Mouse (Mus musculus) liver, embryonic 12.5 days (tissue): ENCODE data around the gene Abcc2. TPM values are rescaled to one million over a fixed set of nuclear protein-coding genes. Genes with fewer than 3 reads are reported as not detected.
A peak's percentile ranks its signal among the peaks of the same experiment; 100 is the strongest.

Experiments
- ATAC-seq: fragments of 200-750 bp; cut with Nextera tagmentation; 2 replicates; pipeline ENCODE4 v1.8.0; 2017; ENCODE audit warnings: moderate number of reproducible peaks, mild to moderate bottlenecking, moderate library complexity
- H3K27ac ChIP-seq: fragments of 300-500 bp; sonication (generic); 2 replicates; pipeline ENCODE4 v1.5.1; 2016; ENCODE audit warnings: mild to moderate bottlenecking
- H3K27me3 ChIP-seq: fragments of 300-500 bp; sonication (generic); replicated peaks from 2 replicates; pipeline ENCODE4 v1.6.1; 2016; ENCODE audit warnings: mild to moderate bottlenecking, moderate library complexity
- H3K36me3 ChIP-seq: fragments of 300-500 bp; sonication (generic); 2 replicates; pipeline ENCODE4 v1.6.1; 2016; ENCODE audit warnings: mild to moderate bottlenecking, moderate library complexity
- H3K4me1 ChIP-seq: fragments of 300-500 bp; sonication (generic); 2 replicates; pipeline ENCODE4 v1.6.1; 2016
- H3K4me2 ChIP-seq: fragments of 300-500 bp; sonication (generic); 2 replicates; pipeline ENCODE4 v1.6.1; 2016; ENCODE audit warnings: mild to moderate bottlenecking, moderate library complexity
- H3K4me3 ChIP-seq: fragments of 300-500 bp; sonication (generic); 2 replicates; pipeline ENCODE4 v1.5.1; 2016; ENCODE audit warnings: mild to moderate bottlenecking, moderate library complexity
- H3K9ac ChIP-seq: fragments of 300-500 bp; sonication (generic); 2 replicates; pipeline ENCODE4 v1.6.1; 2016; ENCODE audit warnings: mild to moderate bottlenecking, moderate library complexity
- H3K9me3 ChIP-seq: fragments of 300-500 bp; sonication (generic); replicated peaks from 2 replicates; pipeline ENCODE4 v1.6.1; 2016; ENCODE audit warnings: mild to moderate bottlenecking, moderate library complexity
- WGBS: fragments of 180-500 bp; shearing (Covaris S2); methylation state at CpG from one replicate; pipeline ENCODE4 v1.1.7; 2016; ENCODE audit not compliant: insufficient replicate concordance; 5-methylcytosine and 5-hydroxymethylcytosine counted together
- polyA plus RNA-seq: library from polyadenylated mRNA; unstranded; fragments of >200 nt; fragmentation: Nextera tagmentation; extraction: Ambion mirVana; gene quantifications from 2 replicates; pipeline ENCODE4 v1.2.1, GENCODE M21; 2016

Gene Abcc2
- polyA plus RNA-seq, 1 experiment from 2014 or later: 8.8 TPM

GRCm38 (mm10) chr19:43786249-43787026 is 4.4 kb downstream of the Abcc2 start:
- WGBS: 53% methylated on average over 13 of the region's 13 CpGs
- H3K27ac ChIP-seq: no peak overlapping the region
- peaks cover 4% of the 10 kb centered on the region; the same call in 1 of the 2 replicates for H3K4me1 ChIP-seq
- no peak overlapping the region for H3K4me3 ChIP-seq
- H3K9me3 ChIP-seq: no peaks in the 10 kb centered on the region
- no peak for ATAC-seq
- H3K36me3 ChIP-seq: no peaks in the 10 kb centered on the region
- no peak overlapping the region for H3K9ac ChIP-seq
- H3K4me2 ChIP-seq: peak overlapping the region; percentile 32; the same call in 1 of the 2 replicates
- H3K27me3 ChIP-seq: no peaks in the 10 kb centered on the region

- WGBS: 77% methylated on average over 7 of the region's 7 CpGs
- no peak overlapping the region for H3K27ac ChIP-seq
- H3K4me2 ChIP-seq: no peak overlapping the region
- H3K9me3 ChIP-seq: no peaks in the 10 kb centered on the region
- no peak for ATAC-seq
- no peak overlapping the region for H3K4me3 ChIP-seq
- no peaks in the 10 kb centered on the region for H3K27me3 ChIP-seq
- H3K4me1 ChIP-seq: peaks cover 4% of the 10 kb centered on the region; the same call in 1 of the 2 replicates
- no peak overlapping the region for H3K9ac ChIP-seq
- no peaks in the 10 kb centered on the region for H3K36me3 ChIP-seq
These were observed 7.8 kb downstream of the Abcc2 start for GRCm38 (mm10) chr19:43789817-43790216.

- Histone ChIP-seq H3K4me2 (no peak overlapping the region), H3K27ac (no peak overlapping the region), H3K27me3 (no peaks in the 10 kb centered on the region), H3K9me3 (no peaks in the 10 kb centered on the region), H3K4me3 (no peak overlapping the region), H3K36me3 (no peaks in the 10 kb centered on the region), H3K4me1 (no peaks in the 10 kb centered on the region), H3K9ac (no peak overlapping the region)
- WGBS: 68% methylated on average over 4 of the region's 4 CpGs
- no peak for ATAC-seq
These were observed 10.5 kb downstream of the Abcc2 start for GRCm38 (mm10) chr19:43792537-43792936.

GRCm38 (mm10) chr19:43793951-43794350 is 12.0 kb downstream of the Abcc2 start:
- 69% methylated on average over 1 of the region's 1 CpGs for whole genome bisulfite sequencing
- H3K36me3 ChIP-seq: no peaks in the 10 kb centered on the region
- H3K4me1 ChIP-seq: no peaks in the 10 kb centered on the region
- H3K4me2 ChIP-seq: no peak overlapping the region
- no peak overlapping the region for H3K27ac ChIP-seq
- no peak overlapping the region for H3K9ac ChIP-seq
- no peak for ATAC-seq
- no peaks in the 10 kb centered on the region for H3K27me3 ChIP-seq
- H3K9me3 ChIP-seq: no peaks in the 10 kb centered on the region
- H3K4me3 ChIP-seq: no peak overlapping the region

GRCm38 (mm10) chr19:43795511-43795910 is 13.5 kb downstream of the Abcc2 start:
- H3K27ac ChIP-seq: no peak overlapping the region
- 73% methylated on average over 8 of the region's 8 CpGs for WGBS

GRCm38 (mm10) chr19:43797216-43797615 is 15.2 kb downstream of the Abcc2 start:
- H3K27me3 ChIP-seq: no peaks in the 10 kb centered on the region
- no peaks in the 10 kb centered on the region for H3K36me3 ChIP-seq
- H3K4me2 ChIP-seq: no peak overlapping the region
- no peak overlapping the region for H3K9ac ChIP-seq
- H3K4me3 ChIP-seq: no peak overlapping the region
- peak; percentile 57; the same call in 1 of the 2 replicates for ATAC-seq
- H3K9me3 ChIP-seq: no peaks in the 10 kb centered on the region
- 54% methylated on average over 5 of the region's 5 CpGs for WGBS
- H3K27ac ChIP-seq: no peak overlapping the region
- H3K4me1 ChIP-seq: no peaks in the 10 kb centered on the region

More at GRCm38 (mm10) chr19:43795511-43795910, 13.5 kb downstream of the Abcc2 start:
- Histone ChIP-seq H3K36me3 (no peaks in the 10 kb centered on the region), H3K9me3 (no peaks in the 10 kb centered on the region), H3K4me1 (no peaks in the 10 kb centered on the region), H3K4me3 (no peak overlapping the region), H3K4me2 (no peak overlapping the region), H3K9ac (no peak overlapping the region), H3K27me3 (no peaks in the 10 kb centered on the region)
- no peak for ATAC-seq

GRCm38 (mm10) chr19:43801427-43802051 is 19.5 kb downstream of the Abcc2 start:
- H3K27me3 ChIP-seq: no peaks in the 10 kb centered on the region

GRCm38 (mm10) chr19:43803866-43804265 is 21.9 kb downstream of the Abcc2 start:
- no peak overlapping the region for H3K9ac ChIP-seq
- no peaks in the 10 kb centered on the region for H3K36me3 ChIP-seq
- WGBS: 71% methylated on average over 10 of the region's 10 CpGs
- no peaks in the 10 kb centered on the region for H3K27me3 ChIP-seq
- no peak overlapping the region for H3K27ac ChIP-seq
- no peaks in the 10 kb centered on the region for H3K9me3 ChIP-seq
- no peak overlapping the region for H3K4me3 ChIP-seq
- ATAC-seq: no peak
- no peak overlapping the region for H3K4me2 ChIP-seq
- no peaks in the 10 kb centered on the region for H3K4me1 ChIP-seq

More at GRCm38 (mm10) chr19:43801427-43802051, 19.5 kb downstream of the Abcc2 start:
- no peak overlapping the region for H3K9ac ChIP-seq
- 26% methylated on average over 9 of the region's 9 CpGs for WGBS
- ATAC-seq: no peak
- H3K4me2 ChIP-seq: no peak overlapping the region
- no peaks in the 10 kb centered on the region for H3K4me1 ChIP-seq
- H3K27ac ChIP-seq: no peak overlapping the region
- H3K4me3 ChIP-seq: no peak overlapping the region
- H3K9me3 ChIP-seq: no peaks in the 10 kb centered on the region
- no peaks in the 10 kb centered on the region for H3K36me3 ChIP-seq

- Histone ChIP-seq H3K9ac (no peak overlapping the region), H3K27ac (no peak overlapping the region), H3K36me3 (no peaks in the 10 kb centered on the region), H3K9me3 (no peaks in the 10 kb centered on the region), H3K27me3 (no peaks in the 10 kb centered on the region), H3K4me1 (no peaks in the 10 kb centered on the region), H3K4me3 (no peak overlapping the region), H3K4me2 (no peak overlapping the region)
- WGBS: 44% methylated on average over 4 of the region's 4 CpGs
- no peak for ATAC-seq
These were observed 27.3 kb downstream of the Abcc2 start for GRCm38 (mm10) chr19:43809331-43809730.

GRCm38 (mm10) chr19:43811419-43811818 is 29.4 kb downstream of the Abcc2 start:
- no peak overlapping the region for H3K4me2 ChIP-seq
- 70% methylated on average over 4 of the region's 4 CpGs for WGBS

GRCm38 (mm10) chr19:43813315-43813714 is 31.3 kb downstream of the Abcc2 start:
- Histone ChIP-seq H3K36me3 (no peaks in the 10 kb centered on the region; the same call in 1 of the 2 replicates), H3K27ac (no peak overlapping the region), H3K9ac (no peak overlapping the region), H3K4me3 (no peak overlapping the region), H3K4me1 (no peaks in the 10 kb centered on the region), H3K9me3 (no peaks in the 10 kb centered on the region), H3K27me3 (no peaks in the 10 kb centered on the region), H3K4me2 (no peak overlapping the region)
- ATAC-seq: no peak
- 68% methylated on average over 10 of the region's 10 CpGs for WGBS

More at GRCm38 (mm10) chr19:43811419-43811818, 29.4 kb downstream of the Abcc2 start:
- no peak overlapping the region for H3K4me3 ChIP-seq
- no peaks in the 10 kb centered on the region for H3K9me3 ChIP-seq
- H3K36me3 ChIP-seq: no peaks in the 10 kb centered on the region
- no peaks in the 10 kb centered on the region for H3K4me1 ChIP-seq
- no peak for ATAC-seq
- no peak overlapping the region for H3K9ac ChIP-seq
- H3K27ac ChIP-seq: no peak overlapping the region
- no peaks in the 10 kb centered on the region for H3K27me3 ChIP-seq

- ATAC-seq: no peak
- H3K4me2 ChIP-seq: no peak overlapping the region
- H3K9ac ChIP-seq: no peak overlapping the region
- 51% methylated on average over 14 of the region's 14 CpGs for WGBS
- no peak overlapping the region for H3K4me3 ChIP-seq
- H3K27ac ChIP-seq: no peak overlapping the region
- no peaks in the 10 kb centered on the region for H3K9me3 ChIP-seq
- H3K27me3 ChIP-seq: no peaks in the 10 kb centered on the region
- H3K4me1 ChIP-seq: no peaks in the 10 kb centered on the region
- H3K36me3 ChIP-seq: no peaks in the 10 kb centered on the region; the same call in 1 of the 2 replicates
These were observed 33.8 kb downstream of the Abcc2 start for GRCm38 (mm10) chr19:43815661-43816414.
